In the genomic region with DNA sequence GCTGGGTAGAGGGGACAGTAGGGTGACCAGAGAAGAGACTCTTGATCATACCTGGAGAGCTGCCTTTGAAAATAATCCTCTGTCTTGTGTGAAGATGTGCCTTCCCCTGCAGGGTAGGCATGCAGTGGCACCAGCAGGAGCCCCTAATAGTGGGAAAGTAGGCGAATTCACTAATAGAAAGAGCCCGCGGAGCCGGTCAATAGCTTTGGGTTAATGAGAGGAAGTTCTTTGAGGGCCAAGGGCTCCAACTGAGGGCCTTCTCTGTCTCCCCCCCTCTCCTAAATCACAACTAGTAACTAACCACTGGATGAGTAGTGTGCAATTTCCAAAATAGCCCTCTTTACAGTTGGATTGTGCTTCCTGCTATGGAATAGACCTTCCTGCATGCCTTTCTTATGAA, we compare ENCODE assay signal across 9 mouse cellular contexts. TPM values are rescaled to one million over a fixed set of nuclear protein-coding genes. Genes with fewer than 3 reads are reported as not detected.
DNase-seq lines count a peak whose midpoint lies in the region; ATAC-seq and TF ChIP-seq lines count a peak whose summit lies in the region.
"Had no signal": no experiment of that assay in that cellular context is flagged by ENCODE, and none has a peak within 500 bp of the region (broad histone marks: within the 10 kb centered on the region; RNA-seq: fewer than 3 reads in every experiment).

No protein-coding gene starts in this region.

- H3K27me3 ChIP-seq in kidney, embryonic 14.5 days (ENCODE audit: control insufficient read depth, insufficient read depth, low read length): no peaks in the 10 kb centered on the region
- H3K27me3 ChIP-seq in embryonic facial prominence, embryonic 12.5 days: no peaks in the 10 kb centered on the region
- H3K27me3 ChIP-seq in forebrain, postnatal 0 days (ENCODE audit: insufficient read depth, low read length): no peaks in the 10 kb centered on the region
- no peaks in the 10 kb centered on the region for H3K27me3 ChIP-seq in midbrain, embryonic 11.5 days (ENCODE audit: control insufficient read depth, insufficient read depth, low read length)

- no peak for TF ChIP-seq CTCF in forebrain, postnatal 0 days (IDR thresholded peaks at IDR 0.05; ENCODE audit: low read depth)

- H3K27ac ChIP-seq in kidney, embryonic 14.5 days (ENCODE audit: low read depth, low read length): peak overlapping the region; percentile 61
- H3K27ac ChIP-seq in embryonic facial prominence, embryonic 12.5 days: peak overlapping the region; percentile 59
- peak overlapping the region; percentile 65 for H3K27ac ChIP-seq in forebrain, postnatal 0 days (ENCODE audit: low read depth, low read length)
- H3K27ac ChIP-seq in midbrain, embryonic 11.5 days (ENCODE audit: low read depth, low read length): peak overlapping the region; percentile 33

- H3K4me1 ChIP-seq in kidney, embryonic 14.5 days (ENCODE audit: control insufficient read depth, insufficient read depth, low read length): peaks cover 18% of the 10 kb centered on the region; the same call in 1 of the 2 replicates
- peaks cover 59% of the 10 kb centered on the region for H3K4me1 ChIP-seq in embryonic facial prominence, embryonic 12.5 days
- H3K4me1 ChIP-seq in forebrain, postnatal 0 days (ENCODE audit: insufficient read depth): peaks cover 15% of the 10 kb centered on the region
- peaks cover 11% of the 10 kb centered on the region for H3K4me1 ChIP-seq in midbrain, embryonic 11.5 days (ENCODE audit: control insufficient read depth, insufficient read depth, low read length)

- H3K9me3 ChIP-seq in kidney, embryonic 14.5 days (ENCODE audit: control insufficient read depth, low read length): no peaks in the 10 kb centered on the region
- H3K9me3 ChIP-seq in embryonic facial prominence, embryonic 12.5 days: no peaks in the 10 kb centered on the region
- no peaks in the 10 kb centered on the region for H3K9me3 ChIP-seq in forebrain, postnatal 0 days (ENCODE audit: low read length)
- no peaks in the 10 kb centered on the region for H3K9me3 ChIP-seq in midbrain, embryonic 11.5 days (ENCODE audit: control insufficient read depth, low read length)

- no peak for ATAC-seq in kidney, embryonic 14.5 days (ENCODE audit: low FRiP score, low TSS enrichment)
- no peak for ATAC-seq in embryonic facial prominence, embryonic 12.5 days (ENCODE audit: insufficient number of reproducible peaks, insufficient read depth, low FRiP score, low TSS enrichment)
- peak; percentile 4 for ATAC-seq in forebrain, postnatal 0 days
- no peak for ATAC-seq in midbrain, embryonic 11.5 days (ENCODE audit: low FRiP score)
- ATAC-seq in megakaryocyte progenitor cell, adult 5-6 weeks (replicated peaks; ENCODE audit: poor library complexity): no peak
- no peak for ATAC-seq in erythroid progenitor cell, adult 5-6 weeks (replicated peaks; ENCODE audit: low FRiP score, poor library complexity, severe bottlenecking)

- 63% methylated on average over 4 of the region's 4 CpGs for WGBS in kidney, embryonic 14.5 days
- WGBS in embryonic facial prominence, embryonic 12.5 days: 26% methylated on average over 4 of the region's 4 CpGs
- WGBS in forebrain, postnatal 0 days: 15% methylated on average over 4 of the region's 4 CpGs
- WGBS in midbrain, embryonic 11.5 days: 27% methylated on average over 4 of the region's 4 CpGs

- no peak for DNase-seq in kidney, adult 11 months
- DNase-seq in forebrain, postnatal 0 days: peak; percentile 50
- no peak for DNase-seq in midbrain, embryonic 11.5 days (ENCODE audit: low spot score, missing footprints)
- DNase-seq in embryo, embryonic 9.5 days (ENCODE audit: extremely low spot score): no peak
- DNase-seq: lung, postnatal 14 days had no signal

- H3K9ac ChIP-seq in kidney, embryonic 14.5 days (ENCODE audit: low read depth, low read length): no peak overlapping the region
- no peak overlapping the region for H3K9ac ChIP-seq in embryonic facial prominence, embryonic 12.5 days
- no peak overlapping the region for H3K9ac ChIP-seq in forebrain, postnatal 0 days
- 0 out of 2 replicates have a peak overlapping the region, but pooled peaks have one; percentile 22 for H3K9ac ChIP-seq in midbrain, embryonic 11.5 days (ENCODE audit: low read length)

- no peak overlapping the region for H3K4me3 ChIP-seq in kidney, embryonic 14.5 days (ENCODE audit: low read length)
- no peak overlapping the region for H3K4me3 ChIP-seq in embryonic facial prominence, embryonic 12.5 days
- no peak overlapping the region for H3K4me3 ChIP-seq in forebrain, postnatal 0 days (ENCODE audit: low read depth, low read length)
- H3K4me3 ChIP-seq in midbrain, embryonic 11.5 days (ENCODE audit: low read depth, low read length): no peak overlapping the region

- H3K36me3 ChIP-seq in kidney, embryonic 14.5 days (ENCODE audit: control insufficient read depth, insufficient read depth, low read length): no peaks in the 10 kb centered on the region
- H3K36me3 ChIP-seq in embryonic facial prominence, embryonic 12.5 days: no peaks in the 10 kb centered on the region
- no peaks in the 10 kb centered on the region for H3K36me3 ChIP-seq in forebrain, postnatal 0 days (ENCODE audit: insufficient read depth)
- H3K36me3 ChIP-seq in midbrain, embryonic 11.5 days (ENCODE audit: control insufficient read depth, insufficient read depth, low read length): no peaks in the 10 kb centered on the region

- H3K4me2 ChIP-seq in kidney, embryonic 14.5 days (replicated peaks; ENCODE audit: low read depth, low read length): no peak overlapping the region
- H3K4me2 ChIP-seq in embryonic facial prominence, embryonic 12.5 days (replicated peaks): no peak overlapping the region
- no peak overlapping the region for H3K4me2 ChIP-seq in forebrain, postnatal 0 days (ENCODE audit: low read depth)
- no peak overlapping the region for H3K4me2 ChIP-seq in midbrain, embryonic 11.5 days

RNA-seq across cellular contexts. Expression of a gene that starts 50.6 kb away (rescaled TPM):
- polyA plus RNA-seq in kidney, embryonic 14.5 days (2014; fragmentation: Nextera tagmentation; extraction: Ambion mirVana): 14.7 and 16.8 TPM in 2 replicates
- polyA plus RNA-seq in embryonic facial prominence, embryonic 12.5 days (2016; fragmentation: Nextera tagmentation; extraction: Ambion mirVana): 43.4 and 49.3 TPM in 2 replicates
- 210 and 234 TPM in 2 replicates for total RNA-seq in forebrain, postnatal 0 days (2014; rRNA removed)
- 147 and 192 TPM in 2 replicates for polyA plus RNA-seq in forebrain, postnatal 0 days (2015; fragmentation: Nextera tagmentation; extraction: Ambion mirVana)
- 33.5 and 39.5 TPM in 2 replicates for polyA plus RNA-seq in midbrain, embryonic 11.5 days (2014; fragmentation: Nextera tagmentation; extraction: Ambion mirVana)
- 0.67 TPM in 1 of 2 replicates, not detected in the other for total RNA-seq in megakaryocyte progenitor cell, adult 5-6 weeks (2015)
- total RNA-seq in megakaryocyte progenitor cell, adult 5-6 weeks (2017): 0.08 TPM in 1 of 2 replicates, not detected in the other
- 6.5 and 19.7 TPM in 2 replicates for total RNA-seq in erythroid progenitor cell, adult 5-6 weeks (2015; ENCODE audit: low replicate concordance)
- total RNA-seq in erythroid progenitor cell, adult 5-6 weeks (2017; ENCODE audit: low replicate concordance): 1.7 and 2.6 TPM in 2 replicates
